Mouse (Mus musculus) intestine, embryonic 14.5 days (tissue): Measurements from ENCODE around the gene Kif5a. TPM values are rescaled to one million over a fixed set of nuclear protein-coding genes. Genes with fewer than 3 reads are reported as not detected.

Experiments used
- ATAC-seq: fragments of 200-750 bp; cut with Nextera tagmentation; replicated peaks from 2 replicates; pipeline ENCODE4 v1.8.0; 2017; ENCODE audit warnings: low read depth, moderate number of reproducible peaks, moderate TSS enrichment, moderate library complexity; ENCODE audit not compliant: low FRiP score, low TSS enrichment
- DNase-seq: peaks from one replicate; pipeline ENCODE4 v3.0.0-alpha.2; 2018; ENCODE audit warnings: low spot score
- H3K27ac ChIP-seq: fragments of 300-500 bp; sonication (generic); 2 replicates; pipeline ENCODE4 v1.5.1; 2014; ENCODE audit warnings: low read depth, mild to moderate bottlenecking, control low read depth
- H3K27me3 ChIP-seq: fragments of 300-500 bp; sonication (generic); replicated peaks from 2 replicates; pipeline ENCODE4 v1.6.1; 2014; ENCODE audit warnings: low read length, control low read depth; ENCODE audit not compliant: control insufficient read depth, insufficient read depth
- H3K36me3 ChIP-seq: fragments of 300-500 bp; sonication (generic); 2 replicates; pipeline ENCODE4 v1.6.1; 2014; ENCODE audit warnings: low read length, control low read depth; ENCODE audit not compliant: control insufficient read depth, insufficient read depth
- H3K4me1 ChIP-seq: fragments of 300-500 bp; sonication (generic); replicated peaks from 2 replicates; pipeline ENCODE4 v1.6.1; 2014; ENCODE audit warnings: low read length, control low read depth, mixed read lengths; ENCODE audit not compliant: control insufficient read depth, insufficient read depth
- H3K4me2 ChIP-seq: fragments of 300-500 bp; sonication (generic); 2 replicates; pipeline ENCODE4 v1.6.1; 2014; ENCODE audit warnings: low read length
- H3K4me3 ChIP-seq: fragments of 300-500 bp; sonication (generic); 2 replicates; pipeline ENCODE4 v1.5.1; 2014; ENCODE audit warnings: low read depth, low read length, control low read depth, mixed read lengths
- H3K9ac ChIP-seq: fragments of 300-500 bp; sonication (generic); 2 replicates; pipeline ENCODE4 v1.6.1; 2014; ENCODE audit warnings: mild to moderate bottlenecking, low read length
- H3K9me3 ChIP-seq: fragments of 300-500 bp; sonication (generic); 2 replicates; pipeline ENCODE4 v1.6.1; 2016; ENCODE audit warnings: low read length, control low read depth; ENCODE audit not compliant: control insufficient read depth
- WGBS: fragments of 180-500 bp; shearing (Covaris S2); extraction: QIAGEN DNeasy Blood & Tissue Kit; methylation state at CpG from one replicate; pipeline ENCODE4 v1.1.7; 2014; 5-methylcytosine and 5-hydroxymethylcytosine counted together
- polyA plus RNA-seq: library from polyadenylated mRNA; unstranded; fragments of >200 nt; fragmentation: Nextera tagmentation; extraction: Ambion mirVana; gene quantifications from 2 replicates; pipeline ENCODE4 v1.2.1, GENCODE M21; 2014

Gene Kif5a
- polyA plus RNA-seq, 1 experiment from 2014 or later = 9.2 TPM

DNA sequence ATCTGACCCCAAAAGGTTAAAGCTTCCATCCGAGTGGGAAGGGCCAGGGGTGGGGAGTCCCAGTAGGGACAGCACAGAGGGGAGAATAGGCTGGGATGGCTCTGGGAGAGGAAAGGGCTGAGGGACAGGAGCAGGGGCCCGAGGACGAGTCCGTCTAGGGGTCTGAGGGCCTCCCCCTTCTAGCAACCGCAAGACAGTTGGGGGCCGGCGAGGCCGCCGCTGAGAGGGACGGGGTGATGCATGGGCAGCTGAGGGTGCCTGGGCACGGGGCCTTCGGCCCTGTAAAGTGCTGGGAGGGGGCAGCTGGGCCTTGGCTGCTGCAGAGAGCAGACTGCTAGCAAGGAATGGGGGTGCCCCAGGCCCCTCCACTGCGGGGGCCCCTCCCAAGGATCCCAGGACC, 22.5 kb upstream of the Kif5a start:
- H3K9me3 ChIP-seq = no peaks in the 10 kb centered on the region
- ATAC-seq (no peak), DNase-seq (no peak)
- H3K4me2 ChIP-seq = no peak overlapping the region
- 86% methylated on average over 13 of the region's 13 CpGs for WGBS
- H3K4me1 ChIP-seq = peaks cover 25% of the 10 kb centered on the region
- H3K27me3 ChIP-seq = no peaks in the 10 kb centered on the region
- no peak overlapping the region for H3K4me3 ChIP-seq
- H3K9ac ChIP-seq = no peak overlapping the region
- peaks cover 65% of the 10 kb centered on the region for H3K36me3 ChIP-seq
- no peak overlapping the region for H3K27ac ChIP-seq

DNA sequence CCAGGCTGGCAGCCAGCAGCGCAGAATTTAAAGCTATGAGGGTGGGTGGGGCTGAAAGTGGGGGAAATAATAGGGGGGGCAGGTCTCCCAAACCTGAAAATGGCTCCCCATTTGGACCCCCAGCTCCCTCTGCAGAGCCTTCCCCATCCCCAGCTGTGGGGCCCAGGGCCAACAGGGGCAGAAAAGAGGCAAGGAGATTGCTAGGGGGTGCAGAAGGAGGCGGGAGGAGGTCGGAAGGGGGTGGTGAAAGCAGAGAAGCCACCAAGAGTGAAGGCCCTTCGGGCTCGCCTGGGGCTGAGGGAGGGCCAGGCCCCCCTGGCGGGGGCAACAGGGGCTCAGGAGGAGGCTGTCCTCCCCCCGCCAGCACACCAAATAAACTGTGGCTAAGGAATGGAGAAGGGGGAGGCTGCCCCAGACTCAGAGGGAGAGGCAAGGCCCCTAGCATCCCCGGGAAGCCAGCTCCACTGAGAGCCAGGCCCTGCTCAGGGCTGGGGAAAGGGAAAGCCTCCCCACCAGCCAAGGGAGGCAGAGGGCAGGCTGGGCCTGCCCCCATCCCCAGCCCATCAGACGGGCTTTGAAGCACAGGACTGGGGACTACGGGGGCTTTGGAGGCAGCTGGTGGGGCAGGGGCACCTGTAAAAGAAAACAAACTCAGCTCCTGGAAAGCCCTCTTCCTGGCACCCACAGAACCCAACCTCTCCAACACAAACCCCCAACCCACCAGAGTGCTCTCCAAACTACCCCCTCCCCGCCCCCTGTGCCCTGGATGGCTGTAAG, 21.8 kb upstream of the Kif5a start:
- H3K36me3 ChIP-seq = peaks cover 68% of the 10 kb centered on the region
- ATAC-seq (no peak), DNase-seq (no peak)
- no peaks in the 10 kb centered on the region for H3K9me3 ChIP-seq
- no peak overlapping the region for H3K27ac ChIP-seq
- H3K4me3 ChIP-seq = no peak overlapping the region
- 79% methylated on average over 11 of the region's 11 CpGs for WGBS
- H3K4me1 ChIP-seq = peaks cover 25% of the 10 kb centered on the region
- H3K27me3 ChIP-seq = no peaks in the 10 kb centered on the region
- H3K9ac ChIP-seq = no peak overlapping the region
- H3K4me2 ChIP-seq = no peak overlapping the region

DNA sequence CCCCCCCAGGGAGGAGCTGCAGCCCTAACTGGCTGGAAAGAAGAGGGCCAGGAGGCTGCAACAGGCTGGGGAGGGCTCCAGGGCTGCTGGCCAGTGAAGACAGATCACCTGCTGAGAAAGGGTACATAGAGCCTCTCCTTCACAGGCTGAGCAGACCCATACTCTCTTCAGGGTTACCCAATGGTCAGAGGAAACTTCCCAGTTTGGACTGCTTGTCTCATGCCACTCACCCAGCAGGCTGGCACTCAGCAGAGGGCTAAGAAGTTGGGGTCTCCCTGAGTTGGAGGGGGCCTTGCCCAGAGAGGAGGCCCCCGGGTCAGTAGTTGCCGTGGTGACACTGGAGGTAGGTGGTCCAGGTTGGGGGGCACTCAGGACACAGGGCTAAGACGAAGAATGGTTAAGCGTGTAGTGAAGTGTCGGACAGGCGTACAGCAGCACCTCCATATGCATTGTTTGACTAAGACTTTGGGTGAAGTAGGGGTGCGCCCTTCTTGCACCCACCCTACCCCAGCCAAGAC, 21.0 kb upstream of the Kif5a start:
- Histone ChIP-seq H3K36me3 (peaks cover 76% of the 10 kb centered on the region), H3K4me3 (no peak overlapping the region), H3K4me2 (no peak overlapping the region), H3K4me1 (peaks cover 20% of the 10 kb centered on the region), H3K27me3 (no peaks in the 10 kb centered on the region), H3K9ac (no peak overlapping the region), H3K27ac (0 out of 2 replicates have a peak overlapping the region, but pooled peaks have one; percentile 16), H3K9me3 (no peaks in the 10 kb centered on the region)
- WGBS = 93% methylated on average over 7 of the region's 7 CpGs
- DNase-seq (no peak), ATAC-seq (no peak)

DNA sequence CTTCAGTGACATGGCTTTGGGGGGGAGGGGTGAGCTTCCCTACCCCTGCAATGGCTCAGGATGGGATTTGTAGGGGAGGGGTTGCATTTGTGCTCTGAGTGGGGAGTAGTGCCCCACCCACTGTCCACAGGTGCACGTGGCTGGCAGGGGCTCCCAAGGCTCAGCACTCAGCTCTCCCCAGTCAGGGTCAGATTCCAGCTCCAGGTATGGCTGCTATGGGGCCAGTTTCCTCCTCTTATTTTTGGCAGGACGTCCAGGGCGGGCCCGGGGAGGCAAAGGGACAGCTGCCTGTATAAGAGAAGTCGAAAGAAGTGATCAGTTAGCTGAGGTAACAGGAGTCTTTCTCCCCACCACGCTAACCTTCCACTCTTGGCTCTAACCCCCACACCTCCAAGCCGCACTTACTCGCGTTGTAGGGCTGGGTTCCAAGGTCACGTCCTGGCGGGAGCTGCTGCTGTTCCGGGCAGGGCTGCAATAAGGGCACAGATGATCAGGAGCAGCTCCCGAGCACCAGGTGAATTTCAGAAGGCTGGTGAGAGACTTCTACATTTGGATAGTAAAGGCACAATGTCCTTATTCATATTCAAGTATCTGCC, 19.6 kb upstream of the Kif5a start:
- Histone ChIP-seq H3K27me3 (no peaks in the 10 kb centered on the region), H3K4me3 (no peak overlapping the region), H3K4me1 (peaks cover 18% of the 10 kb centered on the region), H3K9me3 (no peaks in the 10 kb centered on the region), H3K36me3 (peaks cover 89% of the 10 kb centered on the region), H3K4me2 (no peak overlapping the region), H3K27ac (no peak overlapping the region), H3K9ac (no peak overlapping the region)
- ATAC-seq (no peak), DNase-seq (no peak)
- 73% methylated on average over 13 of the region's 13 CpGs for WGBS

DNA sequence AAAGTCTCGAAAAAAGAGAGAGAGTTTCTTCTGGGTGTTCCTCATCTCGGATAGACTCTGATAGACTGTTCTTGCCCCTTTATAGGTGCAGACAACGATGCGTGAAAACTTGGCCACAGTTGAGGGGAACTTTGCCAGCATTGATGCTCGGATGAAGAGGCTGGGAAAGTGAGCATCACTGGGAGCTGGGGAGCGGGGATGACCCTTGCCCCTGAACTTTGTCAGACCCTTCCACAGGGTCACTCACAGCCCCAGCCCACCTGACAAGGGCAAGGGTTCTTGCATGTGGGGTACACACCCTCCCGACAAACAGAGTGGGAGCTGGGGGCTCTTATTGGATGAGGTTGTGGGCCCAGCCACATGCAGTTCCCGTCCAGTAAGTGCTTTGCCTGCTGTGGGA, 18.2 kb upstream of the Kif5a start:
- WGBS = 89% methylated on average over 8 of the region's 8 CpGs
- H3K9me3 ChIP-seq = no peaks in the 10 kb centered on the region
- no peak overlapping the region for H3K27ac ChIP-seq
- H3K4me3 ChIP-seq = no peak overlapping the region
- ATAC-seq (no peak), DNase-seq (no peak)
- H3K9ac ChIP-seq = no peak overlapping the region
- H3K4me1 ChIP-seq = peaks cover 4% of the 10 kb centered on the region
- H3K4me2 ChIP-seq = no peak overlapping the region
- no peaks in the 10 kb centered on the region for H3K27me3 ChIP-seq
- peaks cover 94% of the 10 kb centered on the region for H3K36me3 ChIP-seq

DNA sequence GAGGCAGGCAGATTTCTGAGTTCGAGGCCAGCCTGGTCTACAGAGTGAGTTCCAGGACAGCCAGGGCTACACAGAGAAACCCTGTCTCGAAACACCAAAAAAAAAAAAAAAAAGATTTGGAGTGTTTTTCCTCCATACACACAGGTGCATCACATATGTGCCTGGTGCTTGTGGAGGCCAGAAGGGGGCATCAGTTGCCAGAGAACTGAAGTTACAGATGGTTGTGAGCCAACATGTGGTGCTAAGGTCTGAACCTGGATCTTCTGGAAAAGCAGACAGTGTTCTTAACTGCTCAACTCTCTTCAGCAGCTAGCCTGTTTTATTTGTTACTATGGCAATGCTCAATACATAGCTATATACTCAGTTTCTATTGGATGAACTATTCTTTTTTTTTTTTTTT, 16.6 kb upstream of the Kif5a start:
- DNase-seq (no peak), ATAC-seq (no peak)
- H3K4me1 ChIP-seq = no peaks in the 10 kb centered on the region
- H3K4me2 ChIP-seq = no peak overlapping the region
- H3K36me3 ChIP-seq = peaks cover 94% of the 10 kb centered on the region
- H3K9me3 ChIP-seq = no peaks in the 10 kb centered on the region
- no peak overlapping the region for H3K27ac ChIP-seq
- WGBS = 100% methylated on average over 1 of the region's 2 CpGs
- H3K27me3 ChIP-seq = no peaks in the 10 kb centered on the region
- no peak overlapping the region for H3K4me3 ChIP-seq
- no peak overlapping the region for H3K9ac ChIP-seq

DNA sequence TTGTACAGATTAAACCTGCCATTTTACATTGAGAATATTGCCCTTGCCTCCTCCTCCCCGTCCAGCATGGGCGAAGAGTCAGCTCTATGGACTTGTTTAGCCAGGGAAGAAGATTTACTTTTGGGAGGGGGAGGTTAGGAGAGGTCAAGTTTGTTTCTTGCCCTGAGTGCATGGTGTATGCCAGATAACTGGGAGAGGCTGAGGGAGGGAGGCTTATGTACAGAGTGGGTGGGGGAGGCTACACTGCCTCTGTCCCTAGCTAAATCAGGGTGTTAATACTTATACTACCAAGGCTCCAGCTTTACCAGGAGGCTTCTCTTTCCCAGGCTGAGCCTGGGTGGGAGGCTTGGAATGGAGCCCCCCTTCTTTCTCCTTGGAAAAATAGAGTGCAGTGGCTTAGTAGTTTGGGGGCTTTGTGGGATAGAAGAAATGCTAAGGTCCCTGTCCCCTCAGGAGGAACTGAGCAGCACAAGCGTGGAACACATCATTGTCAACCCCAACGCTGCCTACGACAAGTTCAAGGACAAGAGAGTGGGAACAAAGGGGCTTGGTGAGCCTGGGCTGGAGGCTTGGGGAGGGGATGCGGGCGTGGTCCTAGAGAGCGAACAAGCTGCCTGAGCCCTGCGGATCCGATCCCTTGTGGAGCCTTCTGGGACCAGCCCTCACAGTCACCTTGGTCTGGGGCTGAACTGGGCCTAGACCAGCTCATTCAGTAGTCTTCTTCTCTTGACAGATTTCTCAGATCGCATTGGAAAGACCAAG, 11.3 kb upstream of the Kif5a start:
- WGBS = 68% methylated on average over 11 of the region's 11 CpGs
- DNase-seq = no peak
- no peaks in the 10 kb centered on the region for H3K4me1 ChIP-seq
- H3K27me3 ChIP-seq = no peaks in the 10 kb centered on the region
- H3K9ac ChIP-seq = no peak overlapping the region
- H3K9me3 ChIP-seq = no peaks in the 10 kb centered on the region
- H3K27ac ChIP-seq = no peak overlapping the region
- no peak overlapping the region for H3K4me2 ChIP-seq
- H3K36me3 ChIP-seq = peaks cover 87% of the 10 kb centered on the region
- no peak overlapping the region for H3K4me3 ChIP-seq
- ATAC-seq = peak; percentile 51; the same call in 1 of the 2 replicates

DNA sequence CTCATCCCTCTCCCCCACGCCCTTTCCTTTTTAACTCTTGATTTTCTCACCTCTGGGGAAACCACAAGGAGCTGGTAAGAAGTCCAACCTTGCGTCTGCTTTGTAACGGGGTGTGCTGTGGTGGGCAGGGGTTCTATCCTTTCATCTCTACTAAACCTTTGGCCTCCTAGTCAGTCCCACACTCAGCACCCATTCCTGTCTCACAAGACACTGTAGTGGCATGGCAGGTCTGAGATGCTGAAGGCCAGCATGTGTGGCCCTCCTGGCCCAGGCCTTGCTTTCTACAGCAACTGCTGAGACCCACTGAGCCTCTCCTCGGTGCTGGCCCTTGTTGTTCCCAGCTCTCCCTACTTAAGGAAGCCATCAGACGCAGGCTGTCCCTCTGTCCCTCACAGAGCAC, 9.2 kb upstream of the Kif5a start:
- H3K9me3 ChIP-seq = no peaks in the 10 kb centered on the region
- H3K27ac ChIP-seq = no peak overlapping the region
- no peak overlapping the region for H3K4me3 ChIP-seq
- no peak for ATAC-seq
- no peak overlapping the region for H3K4me2 ChIP-seq
- H3K36me3 ChIP-seq = peaks cover 76% of the 10 kb centered on the region
- peaks cover 8% of the 10 kb centered on the region for H3K4me1 ChIP-seq
- DNase-seq = no peak
- H3K27me3 ChIP-seq = no peaks in the 10 kb centered on the region
- H3K9ac ChIP-seq = no peak overlapping the region
- 87% methylated on average over 5 of the region's 5 CpGs for WGBS
